Mouse (Mus musculus) liver, embryonic 14.5 days (tissue): ENCODE data around the gene Nfkb1. TPM values are rescaled to one million over a fixed set of nuclear protein-coding genes. Genes with fewer than 3 reads are reported as not detected.
A peak's percentile ranks its signal among the peaks of the same experiment; 100 is the strongest.

ENCODE experiments used
- ATAC-seq: fragments of 200-750 bp; cut with Nextera tagmentation; 2 replicates; pipeline ENCODE4 v1.8.0; 2017; ENCODE audit warnings: moderate number of reproducible peaks, mild to moderate bottlenecking, moderate library complexity; ENCODE audit not compliant: insufficient read depth
- DNase-seq, 3 experiments: peaks; one replicate each; pipeline ENCODE4 v3.0.0-alpha.2; 2012 to 2013; ENCODE audit warnings: low read depth in 3 of 3, low spot score in 3 of 3
- H3K27ac ChIP-seq: fragments of 300-500 bp; sonication (generic); 2 replicates; pipeline ENCODE4 v1.5.1; 2014; ENCODE audit warnings: moderate library complexity, mild to moderate bottlenecking, control low read depth, inconsistent platforms
- H3K27me3 ChIP-seq: fragments of 300-500 bp; sonication (generic); 2 replicates; pipeline ENCODE4 v1.6.1; 2014; ENCODE audit warnings: mild to moderate bottlenecking, low read length, moderate library complexity; ENCODE audit not compliant: control insufficient read depth, insufficient read depth
- H3K36me3 ChIP-seq: fragments of 300-500 bp; sonication (generic); replicated peaks from 2 replicates; pipeline ENCODE4 v1.6.1; 2014; ENCODE audit warnings: low read depth; ENCODE audit not compliant: control insufficient read depth, insufficient read depth
- H3K4me1 ChIP-seq, 2 experiments: fragments of 200-500 bp in 1 of 2; fragments of 300-500 bp in 1 of 2; sonication (generic) in 1 of 2; replicated peaks; 2 replicates each; pipeline ENCODE4 v1.6.1; 2012 to 2014; ENCODE audit warnings: antibody characterized with exemption in 1 of 2, inconsistent platforms in 1 of 2, low read length in 1 of 2; ENCODE audit not compliant: control insufficient read depth in 2 of 2, insufficient read depth in 2 of 2
- H3K4me2 ChIP-seq: fragments of 300-500 bp; sonication (generic); 2 replicates; pipeline ENCODE4 v1.6.1; 2014; ENCODE audit warnings: low read depth, mild to moderate bottlenecking, control low read depth, moderate library complexity
- H3K4me3 ChIP-seq, 2 experiments: fragments of 200-500 bp in 1 of 2; fragments of 300-500 bp in 1 of 2; sonication (generic) in 1 of 2; 2 replicates each; pipeline ENCODE4 v1.5.1; 2012 to 2014; ENCODE audit warnings: low read depth in 2 of 2, low read length in 2 of 2, mild to moderate bottlenecking in 2 of 2, control low read depth in 1 of 2, inconsistent platforms in 1 of 2, moderate library complexity in 1 of 2; ENCODE audit not compliant: insufficient read depth in 1 of 2
- H3K9ac ChIP-seq: fragments of 300-500 bp; sonication (generic); replicated peaks from 2 replicates; pipeline ENCODE4 v1.6.1; 2014; ENCODE audit warnings: mild to moderate bottlenecking, control low read depth, moderate library complexity
- H3K9me3 ChIP-seq: fragments of 300-500 bp; sonication (generic); 2 replicates; pipeline ENCODE4 v1.6.1; 2016; ENCODE audit warnings: low read length, mixed read lengths; ENCODE audit not compliant: control insufficient read depth
- CTCF ChIP-seq: IDR thresholded peaks from 2 replicates; pipeline ENCODE4 v1.5.1; 2016; ENCODE audit warnings: antibody characterized with exemption, low read depth, control low read depth
- EP300 ChIP-seq: IDR thresholded peaks from 2 replicates; pipeline ENCODE4 v1.6.1; 2016; ENCODE audit warnings: antibody characterized with exemption, low read depth
- WGBS: fragments of 180-500 bp; shearing (Covaris S2); extraction: QIAGEN DNeasy Blood & Tissue Kit; methylation state at CpG from one replicate; pipeline ENCODE4 v1.1.7; 2014; ENCODE audit not compliant: insufficient replicate concordance; 5-methylcytosine and 5-hydroxymethylcytosine counted together
- polyA plus RNA-seq, 2 experiments: library from polyadenylated mRNA; depleted of rRNA in 1 of 2; stranded (reverse) in 1 of 2; unstranded in 1 of 2; fragments of >200 nt; fragmentation: Nextera tagmentation in 1 of 2; extraction: Ambion mirVana in 1 of 2; gene quantifications; 2 replicates each; pipeline versions ENCODE4 v1.2.1 to v1.2.3; 2012 to 2014

The Nfkb1 gene
- polyA plus RNA-seq, 2 experiments: 11.2 to 16.5 TPM

- H3K4me3 ChIP-seq: peak overlapping the region; percentile 9 to 27; a peak in 2 of 4 replicates
- no peak for TF ChIP-seq CTCF
- TF ChIP-seq EP300: no peak
- H3K36me3 ChIP-seq: no peaks in the 10 kb centered on the region
- 25% methylated on average over 6 of the region's 6 CpGs for WGBS
- H3K4me2 ChIP-seq: peak overlapping the region; percentile 48
- no peaks in the 10 kb centered on the region for H3K27me3 ChIP-seq
- H3K4me1 ChIP-seq: peaks cover 14% of the 10 kb centered on the region in 2 experiments
- DNase-seq: no peak
- H3K27ac ChIP-seq: peak overlapping the region; percentile 53
- no peaks in the 10 kb centered on the region for H3K9me3 ChIP-seq
- ATAC-seq: peak; percentile 80
- H3K9ac ChIP-seq: peak overlapping the region; percentile 2
Measured at GRCm38 (mm10) chr3:135718323-135719178, 27.2 kb upstream of the Nfkb1 start.

GRCm38 (mm10) chr3:135713016-135713950, 21.9 kb upstream of the Nfkb1 start:
- Histone ChIP-seq H3K36me3 (no peaks in the 10 kb centered on the region), H3K4me1 (peaks cover 3 to 4% of the 10 kb centered on the region in 2 experiments; a peak in 3 of 4 replicates), H3K9me3 (no peaks in the 10 kb centered on the region), H3K4me2 (no peak overlapping the region), H3K27me3 (no peaks in the 10 kb centered on the region), H3K9ac (no peak overlapping the region), H3K4me3 (no peak overlapping the region), H3K27ac (no peak overlapping the region)
- no peak for ATAC-seq
- no peak for DNase-seq
- WGBS: 40% methylated on average over 4 of the region's 4 CpGs
- TF ChIP-seq CTCF: peak; percentile 31; the same call in 1 of the 2 replicates
- no peak for TF ChIP-seq EP300

DNA sequence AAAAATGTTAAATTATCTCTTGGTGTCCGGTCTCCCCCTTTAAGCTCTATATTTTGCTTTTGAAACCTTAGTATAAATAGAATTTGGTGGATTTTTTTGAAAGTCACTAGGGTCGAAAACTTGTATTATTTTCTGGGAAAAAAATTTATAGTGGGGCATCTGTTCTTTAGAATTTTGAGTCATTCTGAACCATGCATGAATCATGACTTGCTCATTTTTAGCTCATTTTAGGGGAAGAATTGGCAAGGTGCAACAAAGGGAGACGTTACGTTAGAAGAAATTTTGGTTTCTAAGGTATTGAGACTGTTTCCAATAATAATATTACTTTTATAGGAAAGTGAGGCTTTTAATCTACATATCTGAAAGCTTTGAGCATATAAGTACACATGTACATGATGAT, 20.3 kb upstream of the Nfkb1 start:
- Histone ChIP-seq H3K4me3 (no peak overlapping the region), H3K4me1 (no peaks in the 10 kb centered on the region), H3K27me3 (no peaks in the 10 kb centered on the region), H3K27ac (no peak overlapping the region), H3K9me3 (no peaks in the 10 kb centered on the region), H3K4me2 (no peak overlapping the region), H3K36me3 (no peaks in the 10 kb centered on the region), H3K9ac (no peak overlapping the region)
- ATAC-seq (no peak), DNase-seq (no peak)
- TF ChIP-seq CTCF (no peak), EP300 (no peak)
- 71% methylated on average over 4 of the region's 4 CpGs for WGBS

- no peaks in the 10 kb centered on the region for H3K36me3 ChIP-seq
- ATAC-seq (no peak), DNase-seq (no peak)
- H3K9me3 ChIP-seq: no peaks in the 10 kb centered on the region
- no peak for TF ChIP-seq CTCF
- no peak for TF ChIP-seq EP300
- H3K4me2 ChIP-seq: no peak overlapping the region
- H3K27me3 ChIP-seq: no peaks in the 10 kb centered on the region
- 49% methylated on average over 9 of the region's 9 CpGs for WGBS
- H3K9ac ChIP-seq: no peak overlapping the region
- no peaks in the 10 kb centered on the region for H3K4me1 ChIP-seq
- H3K27ac ChIP-seq: no peak overlapping the region
- H3K4me3 ChIP-seq: no peak overlapping the region
Measured at GRCm38 (mm10) chr3:135711040-135711570, 19.8 kb upstream of the Nfkb1 start.
